Mouse (Mus musculus) cerebellum, postnatal 10 days (tissue): ENCODE measurements around the gene Npl.

ENCODE experiments used
- DNase-seq, 2 experiments: peaks; one replicate each; pipeline ENCODE4 v3.0.0; 2021; ENCODE audit warnings: mixed read lengths in 2 of 2

Npl gene

DNA sequence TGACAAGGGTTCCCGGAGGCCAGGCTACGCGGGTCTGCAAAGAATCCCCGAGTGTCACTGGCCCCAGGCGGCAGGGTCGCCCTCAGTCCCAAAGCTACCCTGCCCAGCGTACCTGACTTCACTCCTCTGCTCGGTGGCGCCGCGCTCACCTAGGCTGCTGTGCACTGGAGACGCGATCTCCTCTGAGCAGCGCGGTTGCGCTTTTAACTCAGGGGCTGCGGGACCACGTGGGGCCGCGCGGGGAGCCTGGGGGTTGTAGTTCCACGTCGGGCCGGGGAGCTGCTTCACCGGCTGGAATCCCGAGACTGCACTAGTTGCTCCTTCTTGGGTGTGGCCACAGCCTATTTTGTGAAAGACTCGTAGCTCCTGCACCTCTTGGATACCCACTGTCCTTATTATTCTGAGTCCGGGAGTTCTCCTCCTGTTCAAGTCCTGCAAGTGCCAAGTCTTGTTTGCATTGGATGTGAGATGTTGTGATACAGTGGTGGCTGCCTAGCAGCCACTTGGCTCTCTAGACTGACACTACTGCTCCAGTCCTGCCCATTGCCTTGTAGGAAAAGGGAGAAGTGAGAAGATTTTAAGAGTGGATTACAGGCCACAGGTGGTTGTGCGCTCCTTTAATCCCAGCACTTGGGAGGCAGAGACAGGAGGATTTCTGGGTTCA, at the start of gene Npl:
Gene Npl, minus strand, starts transcription at position 510 of the 664 bp plus-strand sequence.
- peak; percentile 75 to 78 for DNase-seq

DNA sequence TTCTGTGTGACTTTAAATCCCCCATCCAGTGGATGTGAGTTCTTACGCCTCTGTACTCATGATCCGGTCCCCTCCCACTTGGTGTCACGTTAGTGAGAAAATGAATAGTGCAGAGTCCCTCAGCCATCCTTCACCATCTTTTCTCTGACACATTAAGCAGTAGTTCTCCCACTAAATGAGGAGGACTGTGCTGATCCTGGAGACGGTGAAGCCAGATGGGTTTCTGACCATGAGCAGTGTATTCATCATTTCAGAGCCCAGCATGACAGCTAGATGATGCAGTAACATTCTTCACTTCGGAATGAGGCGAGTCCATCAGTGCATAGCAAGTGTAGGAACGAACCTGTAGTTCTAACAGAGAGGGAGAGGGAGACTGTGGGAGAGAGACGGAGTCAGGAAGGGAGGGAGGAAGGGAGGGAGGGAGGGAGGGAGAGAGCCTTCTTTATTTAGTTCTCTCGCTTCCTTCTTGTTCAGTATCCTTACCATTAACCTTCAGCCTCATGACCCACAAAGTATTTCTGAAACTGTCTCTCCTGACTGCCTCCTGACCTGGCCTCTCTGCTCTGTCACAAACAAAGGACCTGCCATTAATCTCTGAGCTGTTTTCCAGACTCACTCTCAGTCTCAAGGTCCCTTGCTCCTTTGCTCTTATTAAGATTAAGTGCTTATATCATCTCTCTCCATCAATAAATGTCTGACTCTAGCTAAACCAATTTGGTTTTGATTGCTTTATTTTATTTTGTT, 49.6 kb upstream of the Npl start:
- DNase-seq: no peak

DNA sequence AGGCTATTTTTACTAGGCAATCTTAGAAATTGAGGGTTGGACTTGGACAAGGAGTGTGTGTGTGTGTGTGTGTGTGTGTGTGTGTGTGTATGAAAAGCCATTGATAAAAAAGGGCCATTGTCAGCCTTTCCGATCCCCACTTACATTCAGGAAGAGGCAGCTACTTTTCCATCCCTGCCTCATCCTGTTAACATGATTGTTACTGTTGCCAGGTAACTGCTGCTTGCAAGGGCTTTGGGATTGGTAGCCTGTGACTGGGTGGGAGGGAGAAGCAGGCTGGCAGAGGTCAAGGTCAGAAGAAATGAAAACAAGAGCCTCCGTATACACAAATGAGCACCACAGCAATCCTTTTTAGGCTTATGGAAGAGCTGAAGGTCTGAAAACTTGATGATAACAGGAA, 48.9 kb upstream of the Npl start:
- DNase-seq: peak; percentile 26 to 44

DNA sequence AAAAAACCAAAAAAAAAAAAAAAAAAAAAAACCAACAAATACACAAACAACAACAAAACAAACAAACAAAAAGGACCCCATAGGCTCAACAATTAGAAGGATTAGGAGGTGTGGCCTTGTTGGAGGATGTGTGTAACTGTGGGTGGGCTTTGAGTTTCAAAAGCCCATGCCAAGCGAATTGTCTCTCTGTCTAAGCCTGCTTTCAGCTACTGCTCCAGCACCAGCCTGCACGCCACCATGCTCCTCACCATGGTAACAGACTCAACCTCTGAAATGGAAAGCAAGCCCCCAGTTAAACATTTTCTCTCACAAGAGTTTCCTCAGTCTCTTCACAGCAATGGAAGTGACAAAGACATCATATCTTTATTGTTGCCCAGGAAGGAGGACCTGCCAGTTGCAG, 43.8 kb upstream of the Npl start:
- DNase-seq: no peak

DNA sequence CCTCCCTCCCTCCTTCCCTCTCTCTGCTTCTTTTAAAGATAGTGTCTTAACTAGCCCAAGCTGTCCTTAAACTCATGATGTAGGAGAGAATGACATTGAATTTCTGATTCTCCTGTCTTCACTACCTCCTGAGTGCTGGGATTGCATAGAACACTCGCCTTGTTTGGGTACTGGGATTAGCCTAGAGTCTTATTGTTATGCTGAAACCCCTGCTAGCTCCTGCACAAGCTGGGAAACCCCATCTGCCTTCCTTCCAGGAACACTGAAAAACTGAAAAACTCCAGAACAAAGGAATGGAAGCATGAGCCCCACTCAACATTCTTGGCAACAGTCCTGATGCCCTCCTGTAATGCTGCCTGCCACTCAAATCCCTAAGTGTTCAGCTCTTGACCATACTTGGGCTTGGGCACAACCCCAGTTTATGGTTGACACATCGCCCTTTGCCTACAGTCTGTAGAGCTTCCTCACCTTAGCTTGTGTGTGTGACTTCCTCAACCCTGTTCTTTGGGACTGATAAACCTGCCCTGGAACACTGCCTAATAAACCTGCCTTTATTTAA, 40.4 kb upstream of the Npl start:
- DNase-seq: no peak

DNA sequence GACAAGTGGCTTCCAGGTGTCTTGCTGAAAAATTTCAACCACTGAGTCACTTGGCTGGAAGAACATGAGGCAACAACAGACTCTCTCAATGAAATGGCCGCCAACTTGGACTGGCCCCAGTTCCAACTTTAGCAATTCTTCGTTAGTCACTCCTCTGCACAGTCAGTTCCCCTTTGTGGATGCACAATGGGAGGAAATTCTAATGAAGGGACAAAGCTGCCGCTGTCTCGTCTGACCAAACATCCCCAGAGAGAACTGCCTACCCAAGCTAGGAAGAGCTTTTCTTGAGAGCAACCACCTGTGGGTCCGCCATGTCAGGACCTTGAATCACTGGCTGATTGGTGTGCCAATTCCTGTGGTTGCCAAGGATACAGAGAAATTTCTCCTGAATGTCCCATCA, 38.1 kb upstream of the Npl start:
- DNase-seq: no peak

DNA sequence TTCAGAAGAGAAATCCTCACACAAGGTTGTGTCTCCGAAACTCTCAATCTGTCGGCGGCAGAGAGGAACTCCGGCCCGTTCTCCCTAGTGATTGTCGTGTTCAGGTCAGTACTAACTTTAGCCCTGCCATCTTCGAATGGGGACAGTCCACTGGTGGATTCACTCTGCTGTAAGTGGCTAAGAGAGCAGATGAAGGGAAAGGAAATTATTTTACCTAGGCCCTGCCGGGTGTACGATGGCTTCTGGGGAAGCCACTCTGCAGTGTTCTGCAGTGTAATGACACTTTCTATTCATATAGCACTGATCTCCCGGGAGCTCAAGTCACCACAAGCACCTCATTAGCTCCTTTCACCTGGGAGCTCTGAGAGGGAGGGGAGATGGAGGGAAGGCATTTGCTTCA, 37.0 kb upstream of the Npl start:
- no peak for DNase-seq

DNA sequence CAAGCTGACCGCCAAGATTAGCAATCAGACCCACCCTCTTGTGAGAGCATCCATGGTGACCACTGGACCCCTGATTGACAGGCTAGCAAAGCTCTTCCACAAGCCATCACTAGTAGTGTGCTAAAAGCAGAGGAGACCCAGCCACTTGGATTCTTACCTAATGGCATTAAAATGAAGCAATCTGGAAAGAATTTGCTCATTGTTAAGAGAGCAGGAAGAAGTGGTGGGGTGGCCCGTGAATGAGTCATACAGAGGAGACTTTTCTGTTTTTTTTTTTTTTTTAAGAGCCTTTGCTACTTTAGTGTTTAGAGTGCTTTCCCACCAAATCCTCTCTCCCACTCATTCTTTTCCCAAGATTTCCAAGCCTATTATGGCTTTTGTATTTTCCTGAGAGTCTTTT, 35.9 kb upstream of the Npl start:
- no peak for DNase-seq

DNA sequence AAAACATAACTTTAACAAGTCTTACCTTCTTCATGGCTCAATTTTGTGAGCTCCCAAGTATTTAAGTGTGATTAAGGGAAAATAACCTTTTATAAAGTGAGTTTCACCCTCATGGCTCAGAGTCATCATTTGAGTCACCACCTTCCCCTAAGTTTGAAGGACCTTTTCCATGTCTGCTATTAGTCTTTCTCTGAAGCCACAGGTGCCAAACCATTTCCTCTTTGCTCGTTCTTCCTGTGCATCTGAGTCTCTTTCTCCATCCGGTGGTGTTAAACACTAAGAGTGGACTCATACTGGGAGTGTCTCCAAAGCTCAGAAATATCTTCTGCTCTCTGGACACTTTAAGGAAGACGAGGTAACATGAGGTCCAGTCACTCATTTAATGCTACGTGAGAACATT, 33.3 kb upstream of the Npl start:
- no peak for DNase-seq

DNA sequence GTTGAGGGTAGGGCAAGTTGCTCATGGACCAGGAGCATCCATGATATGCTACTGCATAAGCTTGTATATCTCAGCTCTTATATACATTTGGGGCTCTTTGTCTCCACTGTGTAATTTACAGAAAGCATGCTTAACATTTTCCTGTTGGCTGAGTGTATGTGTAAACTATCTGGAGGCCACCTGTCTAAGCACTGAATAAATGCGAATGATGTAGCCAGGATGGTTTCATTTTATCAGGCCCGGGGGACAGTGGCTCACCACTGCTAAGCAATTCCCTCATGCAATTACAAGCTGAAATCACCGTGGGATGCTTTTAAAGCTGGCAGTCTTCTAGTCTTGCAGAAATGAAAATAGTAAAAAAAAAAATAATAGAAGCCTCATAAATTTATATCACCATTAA, 24.9 kb upstream of the Npl start:
- DNase-seq: no peak

DNA sequence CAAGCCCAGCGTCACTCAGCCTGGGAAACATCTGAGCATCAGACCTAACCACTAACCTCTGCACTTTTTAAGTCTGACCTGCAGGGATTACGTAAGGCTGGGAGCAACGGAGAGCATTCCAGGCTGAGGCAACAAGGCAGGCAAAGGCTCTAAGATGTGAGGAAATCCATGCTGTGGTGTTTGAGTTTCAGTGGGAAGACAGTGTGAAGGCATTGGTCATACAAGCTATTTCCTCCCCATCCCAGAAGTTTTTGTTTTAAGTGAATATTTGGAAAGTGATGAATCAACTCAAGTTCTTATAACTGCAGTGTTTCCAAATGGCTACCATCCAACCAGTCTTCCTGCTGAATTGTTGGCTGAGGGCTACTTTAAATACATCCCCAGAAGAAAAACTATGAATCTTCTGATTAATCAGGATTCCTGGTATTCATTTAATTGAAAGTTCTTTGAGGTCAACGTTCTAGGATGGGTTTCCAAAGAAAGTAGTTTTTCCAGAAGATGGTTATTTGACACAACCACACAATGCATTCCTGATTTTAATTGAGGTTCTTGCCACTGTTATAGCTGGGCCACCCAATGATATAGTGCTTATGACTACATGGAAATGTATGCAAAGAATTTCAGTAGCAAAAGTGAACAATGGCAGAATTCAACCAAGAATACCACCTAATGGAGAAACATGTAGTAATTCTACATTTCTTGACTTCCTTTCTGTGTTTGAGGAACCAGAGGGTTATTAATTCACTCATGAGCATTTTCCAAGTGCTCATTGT, 22.6 kb upstream of the Npl start:
- DNase-seq: no peak

DNA sequence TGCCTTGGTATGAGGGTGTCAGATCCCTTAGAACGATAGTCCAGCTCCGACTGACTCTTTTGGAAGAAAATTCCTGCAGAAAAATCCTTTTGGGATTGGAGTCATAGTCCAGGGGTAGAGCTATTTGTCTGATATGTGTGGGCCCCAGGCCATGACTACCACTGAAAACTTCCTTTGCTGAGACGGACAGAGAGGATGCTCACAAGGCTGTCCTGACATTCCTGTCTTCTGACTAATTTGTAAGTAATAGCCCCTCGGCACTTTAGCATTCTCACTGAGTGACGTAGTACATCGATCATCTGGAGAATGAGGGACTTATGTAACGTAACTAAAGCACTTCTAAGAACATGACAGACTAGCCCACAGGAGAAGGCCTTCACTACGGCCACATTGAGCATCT, 15.9 kb upstream of the Npl start:
- DNase-seq: no peak

DNA sequence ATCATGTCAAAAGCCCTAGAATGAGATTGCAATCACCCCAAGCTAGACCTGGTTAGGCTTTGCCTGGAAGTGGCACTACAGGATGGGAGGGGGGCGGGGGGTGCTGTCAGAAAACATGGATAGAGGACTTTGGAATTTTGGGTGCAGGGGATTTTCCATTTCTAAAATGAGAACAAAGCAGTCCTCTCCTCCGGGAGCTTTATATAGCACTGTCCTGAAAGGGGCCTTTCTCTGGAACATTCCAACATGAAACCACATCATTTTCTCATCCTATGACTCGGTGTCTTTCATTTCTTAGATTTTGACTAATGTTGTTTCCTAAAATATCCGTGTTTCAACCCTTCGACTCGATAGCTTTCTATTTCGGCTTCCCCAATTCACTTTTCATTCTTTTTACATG, 14.9 kb upstream of the Npl start:
- no peak for DNase-seq

DNA sequence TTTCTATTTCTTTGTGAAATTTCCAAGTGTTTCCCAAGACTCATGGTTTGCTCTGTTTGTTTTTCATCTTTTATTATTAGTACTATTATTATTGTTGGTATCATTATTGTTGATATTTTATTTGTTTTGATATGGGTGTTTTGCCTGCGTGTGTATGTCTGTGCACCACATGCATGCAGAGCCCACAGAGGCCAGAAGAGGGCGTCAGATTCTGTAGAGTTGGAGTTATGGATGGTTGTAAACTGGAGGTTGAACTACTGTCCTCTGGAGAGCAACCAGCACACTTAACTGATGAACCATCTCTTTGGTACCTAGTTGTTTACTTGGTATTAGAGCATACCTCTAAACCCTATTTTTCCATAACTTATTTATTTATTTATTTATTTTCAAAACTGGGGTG, 13.8 kb upstream of the Npl start:
- DNase-seq: no peak

DNA sequence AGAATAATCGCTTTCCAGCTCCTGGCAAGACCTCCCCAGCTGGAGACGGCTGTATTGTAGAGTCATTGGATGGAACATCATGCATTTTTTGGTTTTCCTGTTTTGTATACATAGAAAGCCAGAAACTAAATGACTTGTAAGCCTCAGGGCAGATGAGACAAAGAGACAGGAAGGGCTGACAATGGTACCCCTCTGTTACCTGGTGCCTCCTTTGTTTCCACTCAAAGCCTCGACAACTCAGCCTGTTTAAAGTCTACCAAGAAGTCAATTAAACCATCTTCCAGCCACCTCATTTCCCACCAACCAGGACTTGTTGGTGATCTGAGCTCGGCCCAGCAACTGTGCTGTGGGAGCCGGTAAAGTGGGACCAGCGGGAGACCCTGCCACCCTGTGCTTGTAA, 11.0 kb upstream of the Npl start:
- DNase-seq: no peak

DNA sequence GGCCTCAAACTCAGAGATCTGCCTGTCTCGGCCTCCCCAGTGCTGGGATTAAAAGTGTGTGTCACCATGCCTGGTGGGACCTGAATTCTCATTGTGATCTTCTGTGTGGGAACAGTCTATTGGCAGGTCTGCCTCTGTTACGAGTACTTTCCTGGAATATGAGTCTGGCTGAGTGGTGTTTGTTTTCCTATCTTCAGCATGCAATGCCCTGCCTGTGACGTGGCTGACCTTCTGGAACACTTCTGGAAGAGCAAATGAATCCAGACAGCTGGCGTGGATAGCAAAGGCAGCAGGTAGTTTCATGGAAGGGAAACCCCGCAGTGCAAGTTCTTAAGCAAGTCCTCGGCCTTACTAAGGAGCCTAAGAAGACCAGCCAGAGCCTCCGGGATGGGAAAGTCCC, 9.9 kb upstream of the Npl start:
- no peak for DNase-seq

DNA sequence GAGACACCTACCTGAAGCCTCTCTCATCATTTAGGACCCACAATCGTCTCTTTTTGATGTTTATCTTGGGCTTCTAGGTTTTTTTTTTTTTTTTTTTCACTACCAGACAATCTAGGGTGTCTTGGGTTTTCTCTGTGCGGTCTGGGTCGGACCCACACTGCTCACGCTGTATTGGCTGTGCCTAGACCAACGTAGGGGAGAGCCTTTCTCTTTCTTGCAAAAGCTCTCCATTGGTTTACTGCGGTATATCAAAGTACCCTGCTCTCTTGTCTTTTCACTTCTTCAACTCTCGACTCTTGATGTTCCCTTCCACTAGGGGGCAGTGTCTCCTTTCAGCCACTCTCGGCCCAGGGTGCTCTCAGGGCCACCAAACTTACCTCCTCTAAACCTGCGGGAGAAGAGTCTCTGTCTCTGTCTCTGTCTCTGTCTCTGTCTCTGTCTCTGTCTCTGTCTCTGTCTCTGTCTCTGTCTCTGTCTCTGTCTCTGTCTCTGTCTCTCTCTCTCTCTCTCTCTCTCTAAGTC, 9.3 kb upstream of the Npl start:
- peak; percentile 85 to 90 for DNase-seq

DNA sequence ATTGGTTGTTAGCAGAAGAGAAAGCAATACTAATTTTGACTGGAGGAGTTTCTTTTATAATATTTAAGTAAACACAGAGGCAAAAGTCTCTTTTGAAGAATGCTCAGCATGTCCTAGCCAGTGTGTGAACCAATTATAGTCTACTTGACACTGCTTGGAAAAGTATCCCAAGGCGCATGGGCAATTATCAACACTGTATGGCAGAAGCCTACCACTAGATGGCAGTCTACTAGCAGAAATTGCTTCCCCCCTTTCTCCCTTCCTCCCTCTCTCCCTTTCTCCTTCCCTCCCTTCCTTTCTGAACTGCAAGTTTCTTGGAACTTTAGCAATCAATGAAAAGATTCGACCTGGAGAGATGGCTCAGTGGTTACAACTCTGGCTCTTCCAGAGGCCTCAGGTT, 7.1 kb upstream of the Npl start:
- peak; percentile 69 to 85 for DNase-seq

DNA sequence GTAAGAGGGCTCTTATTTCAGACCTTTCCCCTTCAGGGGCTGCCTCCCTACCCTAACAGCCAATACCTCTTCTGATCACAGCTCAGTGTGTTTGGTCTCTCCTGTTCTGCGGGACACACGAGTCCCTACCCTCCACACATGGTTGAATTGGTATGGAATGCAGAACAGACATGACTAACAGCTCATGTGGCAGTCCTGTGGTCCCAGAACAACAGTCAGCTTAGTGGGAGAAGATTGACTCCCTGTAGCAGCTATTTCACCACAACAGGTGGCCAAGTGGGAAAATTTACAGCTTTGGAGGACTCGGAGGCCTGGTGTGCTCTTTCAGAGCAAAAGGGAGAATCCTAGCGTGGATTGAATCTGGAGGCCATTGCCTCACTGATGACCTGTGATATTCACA, 6.4 kb upstream of the Npl start:
- no peak for DNase-seq

DNA sequence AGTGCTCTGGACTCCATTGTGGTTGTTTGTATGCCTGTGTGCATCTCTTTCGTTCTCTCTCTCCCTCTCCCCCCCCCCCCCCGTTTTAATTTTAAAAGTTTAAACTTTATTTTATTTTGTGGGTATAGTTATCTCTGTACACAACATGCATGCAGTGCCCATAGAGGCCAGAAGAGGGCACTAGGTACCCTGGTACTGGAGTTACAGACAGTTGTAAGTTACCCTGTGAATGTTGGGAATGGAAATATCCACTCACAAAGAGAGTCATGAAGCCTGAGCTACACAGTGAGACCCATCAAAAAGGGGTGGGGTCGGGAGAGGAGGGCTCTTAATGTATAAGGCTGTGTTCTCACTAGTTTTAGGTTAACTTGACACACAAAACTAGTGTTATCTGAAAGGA, 969 bp upstream of the Npl start:
- DNase-seq: peak; percentile 81 to 83

DNA sequence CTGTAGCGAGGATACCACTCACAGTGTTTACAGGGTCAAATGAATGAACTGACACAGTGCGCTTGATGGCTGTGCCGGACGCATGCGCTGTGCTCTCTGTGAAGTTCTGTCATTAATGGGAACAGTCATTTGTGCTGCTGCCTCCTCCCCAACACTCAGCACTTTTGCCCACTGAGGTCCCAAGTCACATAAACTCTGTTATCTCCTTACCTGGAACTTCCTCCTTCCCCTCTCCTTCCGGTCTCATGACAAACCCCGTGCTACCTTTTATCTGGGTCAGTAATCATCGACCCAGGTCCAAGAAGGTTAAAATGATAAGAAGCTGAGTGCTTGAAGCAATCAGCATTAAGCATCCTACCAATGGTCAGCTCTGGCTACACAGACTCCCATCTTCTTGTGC, 2.3 kb downstream of the Npl start:
- no peak for DNase-seq

DNA sequence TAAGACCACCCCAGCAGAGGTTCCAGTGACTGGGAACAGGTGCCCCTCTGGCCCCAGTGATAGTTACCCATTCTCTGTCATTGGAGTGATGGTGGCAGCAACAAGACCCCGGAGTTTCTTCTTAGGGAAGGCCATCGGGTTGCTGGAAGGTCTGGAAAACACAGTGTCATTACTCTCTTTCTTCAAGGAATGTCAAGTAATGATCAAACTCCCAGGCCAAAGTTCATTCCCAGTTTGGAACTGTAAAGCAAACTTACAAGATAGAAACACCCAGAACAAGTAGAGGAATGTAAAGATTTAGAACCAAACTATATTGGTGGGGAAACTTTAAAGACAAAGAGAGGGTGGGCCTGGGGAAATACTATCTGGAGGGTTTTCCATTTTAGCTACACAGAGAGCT, 4.6 kb downstream of the Npl start:
- DNase-seq: no peak

DNA sequence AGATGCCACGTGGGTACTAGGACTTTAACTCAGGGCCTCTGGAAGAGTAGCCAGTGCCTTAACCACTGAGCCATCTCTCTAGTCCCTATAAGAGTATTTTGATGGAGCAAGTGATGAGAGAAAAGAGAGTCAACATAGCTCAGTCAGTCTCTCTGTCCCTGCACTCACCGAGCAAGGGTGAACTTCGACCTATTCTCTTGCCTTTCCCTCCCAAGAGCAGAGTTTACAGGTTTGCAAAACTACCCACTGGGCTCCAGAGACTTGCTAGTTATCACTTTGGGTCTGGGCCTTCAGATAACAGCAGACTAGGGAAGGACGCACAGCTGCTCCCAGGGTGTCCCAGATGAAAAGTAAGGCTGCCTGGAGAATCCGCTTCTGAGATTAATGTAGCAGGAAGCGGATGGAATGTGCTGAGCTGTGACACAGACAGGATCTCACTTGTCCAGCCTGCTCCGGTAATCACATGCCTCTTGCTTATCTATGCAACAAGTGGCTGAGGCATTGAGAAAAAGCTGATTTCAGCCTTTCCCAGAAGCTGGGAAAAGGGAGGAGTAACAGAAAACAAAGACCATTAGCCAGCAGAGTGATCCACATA, 7.0 kb downstream of the Npl start:
- no peak for DNase-seq
